Mouse (Mus musculus): ENCODE measurements around the gene Supt20. TPM values are rescaled to one million over a fixed set of nuclear protein-coding genes. Genes with fewer than 3 reads are reported as not detected.

The Supt20 gene
- polyA plus RNA-seq, 2 experiments, result 110 to 146 TPM

DNA sequence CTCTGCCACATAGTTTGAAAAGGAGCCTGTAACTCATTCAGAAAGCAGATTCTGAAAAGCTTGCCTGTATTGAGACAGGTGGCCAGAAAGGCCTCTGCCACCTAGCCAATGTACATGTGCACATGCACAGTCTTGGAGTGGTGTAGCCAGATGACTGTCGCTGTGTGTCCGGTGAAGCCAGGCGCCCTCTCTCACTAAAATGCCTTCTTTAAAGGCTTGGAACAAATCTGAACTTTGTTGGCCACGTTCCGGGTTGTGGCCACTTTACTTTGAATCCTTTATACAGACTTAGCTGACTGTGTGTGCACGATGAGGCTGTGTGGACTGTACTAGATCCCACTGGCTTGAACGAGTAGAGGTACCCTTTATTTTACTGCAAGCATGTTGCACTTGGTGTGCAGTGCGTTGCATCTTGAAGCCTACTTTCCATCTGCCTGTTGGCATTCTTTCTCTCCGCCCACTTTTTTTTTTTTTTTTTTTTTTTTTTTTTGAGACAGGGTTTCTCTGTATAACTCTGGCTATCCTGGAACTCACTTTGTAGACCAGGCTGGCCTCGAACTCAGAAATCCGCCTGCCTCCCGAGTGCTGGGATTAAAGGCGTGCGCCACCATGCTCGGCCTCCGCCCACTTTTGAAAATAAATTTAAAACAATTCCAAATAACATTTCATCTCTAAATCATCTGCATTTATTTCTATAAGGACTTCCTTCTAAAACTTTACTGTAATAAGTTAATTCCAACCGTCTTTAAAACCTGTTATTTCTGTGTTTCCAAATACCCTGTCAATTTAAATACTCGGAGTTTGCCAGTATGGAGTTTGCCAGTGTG lies 43.7 kb downstream of the Supt20 start:
- no peaks in the 10 kb centered on the region for H3K9me3 ChIP-seq (ENCODE audit: control insufficient read depth, low read length)
- peaks cover 39% of the 10 kb centered on the region for H3K36me3 ChIP-seq (ENCODE audit: control insufficient read depth, insufficient read depth, low read length)
- no peaks in the 10 kb centered on the region for H3K27me3 ChIP-seq (ENCODE audit: control insufficient read depth, insufficient read depth, low read length)
- H3K4me3 ChIP-seq (replicated peaks; ENCODE audit: low read length), result peak overlapping the region; percentile 96
- peak overlapping the region; percentile 85 for H3K4me2 ChIP-seq (replicated peaks; ENCODE audit: low read depth, low read length, severe bottlenecking)
- H3K4me1 ChIP-seq (ENCODE audit: control insufficient read depth, insufficient read depth, low read length), result 0 out of 2 replicates have a peak, but pooled peaks cover 3% of the 10 kb centered on the region
- DNase-seq (ENCODE audit: low spot score), result no peak
- 53% methylated on average over 18 of the region's 18 CpGs for WGBS
- TF ChIP-seq POLR2A (IDR thresholded peaks at IDR 0.05; ENCODE audit: borderline replicate concordance, extremely low read depth, insufficient read depth, insufficient read length), result no peak
- no peak for ATAC-seq (ENCODE audit: low FRiP score, low read depth)
- peak overlapping the region; percentile 95 for H3K27ac ChIP-seq (replicated peaks; ENCODE audit: low read depth, low read length)
- peak overlapping the region; percentile 95 for H3K9ac ChIP-seq (ENCODE audit: low read depth, low read length, severe bottlenecking)

DNA sequence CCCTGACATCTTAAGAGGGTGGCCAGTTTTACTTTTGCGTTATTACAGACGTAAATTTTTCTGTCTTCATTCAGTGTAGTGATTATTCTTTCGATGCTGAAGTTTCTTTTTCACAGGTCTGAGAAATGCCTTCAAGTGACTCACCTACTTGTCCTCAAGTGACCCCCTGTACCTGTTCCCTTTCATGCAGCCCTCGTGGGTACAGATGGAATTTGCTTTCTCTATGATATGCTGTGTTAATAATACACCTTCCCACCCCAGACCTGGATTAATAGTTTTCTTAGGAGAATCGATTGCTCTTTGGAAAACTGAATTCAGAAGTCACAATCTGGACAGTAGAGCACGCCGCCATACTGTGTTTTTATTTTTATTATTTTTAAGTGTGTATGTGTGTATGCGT lies 44.7 kb downstream of the Supt20 start:
- 95% methylated on average over 8 of the region's 8 CpGs for WGBS

GRCm38 (mm10) chr3:54741965-54742364 lies 49.4 kb downstream of the Supt20 start:
- no peak overlapping the region for H3K4me3 ChIP-seq (replicated peaks; ENCODE audit: low read length)
- no peak for ATAC-seq (ENCODE audit: low FRiP score, low read depth)
- H3K36me3 ChIP-seq (ENCODE audit: control insufficient read depth, insufficient read depth, low read length), result peaks cover 84% of the 10 kb centered on the region
- H3K9ac ChIP-seq (ENCODE audit: low read depth, low read length, severe bottlenecking), result no peak overlapping the region
- H3K4me2 ChIP-seq (replicated peaks; ENCODE audit: low read depth, low read length, severe bottlenecking), result no peak overlapping the region
- no peak for DNase-seq (ENCODE audit: low spot score)
- H3K27ac ChIP-seq (replicated peaks; ENCODE audit: low read depth, low read length), result no peak overlapping the region
- no peaks in the 10 kb centered on the region for H3K4me1 ChIP-seq (ENCODE audit: control insufficient read depth, insufficient read depth, low read length)
- no peaks in the 10 kb centered on the region for H3K9me3 ChIP-seq (ENCODE audit: control insufficient read depth, low read length)
- TF ChIP-seq POLR2A (IDR thresholded peaks at IDR 0.05; ENCODE audit: borderline replicate concordance, extremely low read depth, insufficient read depth, insufficient read length), result no peak
- H3K27me3 ChIP-seq (ENCODE audit: control insufficient read depth, insufficient read depth, low read length), result no peaks in the 10 kb centered on the region
- 97% methylated on average over 11 of the region's 11 CpGs for whole genome bisulfite sequencing

More for the DNA sequence above, 44.7 kb downstream of the Supt20 start:
- Histone ChIP-seq H3K4me3 (replicated peaks; ENCODE audit: low read length) (no peak overlapping the region), H3K9ac (ENCODE audit: low read depth, low read length, severe bottlenecking) (no peak overlapping the region), H3K4me1 (ENCODE audit: control insufficient read depth, insufficient read depth, low read length) (0 out of 2 replicates have a peak, but pooled peaks cover 3% of the 10 kb centered on the region), H3K4me2 (replicated peaks; ENCODE audit: low read depth, low read length, severe bottlenecking) (no peak overlapping the region), H3K36me3 (ENCODE audit: control insufficient read depth, insufficient read depth, low read length) (peaks cover 41% of the 10 kb centered on the region), H3K27me3 (ENCODE audit: control insufficient read depth, insufficient read depth, low read length) (no peaks in the 10 kb centered on the region), H3K9me3 (ENCODE audit: control insufficient read depth, low read length) (no peaks in the 10 kb centered on the region), H3K27ac (replicated peaks; ENCODE audit: low read depth, low read length) (no peak overlapping the region)
- DNase-seq (ENCODE audit: low spot score) (no peak), ATAC-seq (ENCODE audit: low FRiP score, low read depth) (no peak)
- no peak for TF ChIP-seq POLR2A (IDR thresholded peaks at IDR 0.05; ENCODE audit: borderline replicate concordance, extremely low read depth, insufficient read depth, insufficient read length)

- whole genome bisulfite sequencing, result 53% methylated on average over 5 of the region's 5 CpGs
- no peak overlapping the region for H3K9ac ChIP-seq (ENCODE audit: low read depth, low read length, severe bottlenecking)
- H3K27ac ChIP-seq (replicated peaks; ENCODE audit: low read depth, low read length), result no peak overlapping the region
- DNase-seq (ENCODE audit: low spot score) (no peak), ATAC-seq (ENCODE audit: low FRiP score, low read depth) (no peak)
- no peaks in the 10 kb centered on the region for H3K27me3 ChIP-seq (ENCODE audit: control insufficient read depth, insufficient read depth, low read length)
- peaks cover 96% of the 10 kb centered on the region for H3K36me3 ChIP-seq (ENCODE audit: control insufficient read depth, insufficient read depth, low read length)
- H3K4me2 ChIP-seq (replicated peaks; ENCODE audit: low read depth, low read length, severe bottlenecking), result no peak overlapping the region
- no peak for TF ChIP-seq POLR2A (IDR thresholded peaks at IDR 0.05; ENCODE audit: borderline replicate concordance, extremely low read depth, insufficient read depth, insufficient read length)
- H3K4me1 ChIP-seq (ENCODE audit: control insufficient read depth, insufficient read depth, low read length), result no peaks in the 10 kb centered on the region
- no peak overlapping the region for H3K4me3 ChIP-seq (replicated peaks; ENCODE audit: low read length)
- no peaks in the 10 kb centered on the region for H3K9me3 ChIP-seq (ENCODE audit: control insufficient read depth, low read length)
Observed at GRCm38 (mm10) chr3:54745799-54746198, 53.2 kb downstream of the Supt20 start.

GRCm38 (mm10) chr3:54753411-54753810 lies 60.8 kb downstream of the Supt20 start:
- ATAC-seq (ENCODE audit: low FRiP score, low read depth), result no peak
- TF ChIP-seq POLR2A (IDR thresholded peaks at IDR 0.05; ENCODE audit: borderline replicate concordance, extremely low read depth, insufficient read depth, insufficient read length), result no peak
- Histone ChIP-seq H3K4me2 (replicated peaks; ENCODE audit: low read depth, low read length, severe bottlenecking) (no peak overlapping the region), H3K9me3 (ENCODE audit: control insufficient read depth, low read length) (no peaks in the 10 kb centered on the region), H3K27ac (replicated peaks; ENCODE audit: low read depth, low read length) (no peak overlapping the region), H3K36me3 (ENCODE audit: control insufficient read depth, insufficient read depth, low read length) (peaks cover 30% of the 10 kb centered on the region), H3K4me1 (ENCODE audit: control insufficient read depth, insufficient read depth, low read length) (peaks cover 11% of the 10 kb centered on the region), H3K27me3 (ENCODE audit: control insufficient read depth, insufficient read depth, low read length) (no peaks in the 10 kb centered on the region), H3K9ac (ENCODE audit: low read depth, low read length, severe bottlenecking) (no peak overlapping the region), H3K4me3 (replicated peaks; ENCODE audit: low read length) (no peak overlapping the region)
- no peak for DNase-seq (ENCODE audit: low spot score)
- WGBS, result 73% methylated on average over 4 of the region's 4 CpGs

All from limb, embryonic 14.5 days (tissue).